Mouse (Mus musculus): ENCODE results near the gene Cd68.
"Not testable (repeated sequence)": the region's sequence is repeated elsewhere in the genome, so short reads cannot be mapped to it uniquely, and the experiment has no call there.

The Cd68 gene

DNA sequence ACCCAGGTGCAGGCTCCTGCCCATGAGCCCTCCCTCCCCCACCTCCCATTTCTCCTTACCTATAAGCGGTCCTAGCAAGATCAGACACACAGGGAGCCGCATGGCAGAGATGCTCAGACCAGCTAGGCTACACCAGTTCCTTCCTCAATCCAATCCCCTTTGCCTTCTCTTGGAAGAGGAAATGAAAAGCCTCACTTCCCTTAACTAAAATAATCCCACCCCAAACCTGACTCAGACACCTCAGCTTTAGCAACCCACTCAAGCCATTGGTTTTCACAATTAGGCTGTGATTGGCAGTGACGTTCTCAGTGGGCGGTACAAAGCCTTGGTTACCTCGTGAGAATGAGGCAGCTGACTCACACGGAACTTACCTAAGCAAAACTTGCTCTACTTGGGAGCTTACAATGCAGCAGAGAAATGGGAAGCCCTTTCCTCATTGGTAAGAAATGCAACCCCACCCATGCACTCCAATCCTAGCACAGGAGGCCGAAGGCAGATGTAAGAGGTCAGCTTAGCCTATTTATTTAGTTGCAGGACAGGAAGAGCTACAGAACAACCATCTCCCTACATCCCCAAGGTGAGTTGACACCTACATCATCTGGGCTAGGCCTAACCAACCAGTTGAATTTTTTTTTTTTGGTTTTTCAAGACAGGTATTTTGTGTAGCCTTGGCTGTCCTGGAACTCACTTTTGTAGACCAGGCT, at the start of gene Cd68:
Gene Cd68 (minus strand): TSS at position 193 of the 704 bp plus-strand sequence.
- DNase-seq (ENCODE audit: low spot score) = no peak

DNA sequence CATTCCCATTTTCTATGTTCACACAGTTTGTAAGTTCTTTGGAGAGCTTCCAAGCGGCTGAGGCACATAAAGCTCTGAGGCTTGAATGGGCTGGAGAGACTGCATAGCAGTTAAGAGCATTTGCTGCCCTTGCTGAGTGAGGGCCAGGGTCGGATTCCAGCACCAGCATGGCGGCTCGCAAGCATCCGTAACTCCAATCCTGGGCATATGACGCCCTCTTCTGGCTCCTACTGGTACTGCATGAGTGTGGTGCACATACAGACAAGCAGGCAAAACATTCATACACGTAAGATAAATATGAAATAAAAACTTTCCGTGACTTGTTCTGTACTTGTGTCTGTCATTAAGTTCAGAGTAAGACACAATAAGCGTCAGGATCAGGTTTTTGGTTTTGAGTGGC, 49.5 kb upstream of the Cd68 start:
- no peak for DNase-seq (ENCODE audit: low spot score)

DNA sequence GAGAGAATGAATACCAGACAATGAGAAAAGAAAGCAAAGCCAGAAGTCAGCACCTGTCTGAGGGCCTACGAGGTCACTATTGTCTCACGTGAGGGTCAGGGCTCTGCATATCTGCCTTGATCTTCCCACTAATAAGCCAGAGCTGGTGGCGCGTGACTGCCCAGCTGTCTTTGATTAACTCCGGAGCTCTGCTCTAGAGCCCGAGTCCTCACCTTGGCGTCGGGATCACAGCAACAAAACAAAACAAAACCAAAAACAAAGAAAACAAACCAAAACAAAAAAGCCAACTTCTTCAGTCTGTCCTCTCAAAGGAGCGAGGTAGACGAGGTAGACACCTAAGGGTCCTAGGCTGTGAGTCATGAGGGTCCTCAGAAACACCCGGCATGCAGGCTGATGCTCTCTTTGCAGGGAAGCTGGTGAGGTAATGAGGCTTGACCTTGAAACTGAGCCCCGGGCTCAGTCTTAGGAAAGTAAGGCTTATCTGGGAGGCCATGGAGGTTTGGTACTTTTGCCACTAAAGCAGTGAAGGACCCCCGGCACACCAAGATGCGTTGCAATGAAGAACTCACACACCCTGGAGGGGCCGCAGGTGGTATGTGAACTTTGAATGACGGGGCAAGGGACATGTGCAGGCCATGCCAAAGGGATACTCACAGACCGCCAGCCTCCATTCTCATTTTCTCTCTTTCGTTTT, 48.8 kb upstream of the Cd68 start:
- DNase-seq (ENCODE audit: low spot score) = no peak

DNA sequence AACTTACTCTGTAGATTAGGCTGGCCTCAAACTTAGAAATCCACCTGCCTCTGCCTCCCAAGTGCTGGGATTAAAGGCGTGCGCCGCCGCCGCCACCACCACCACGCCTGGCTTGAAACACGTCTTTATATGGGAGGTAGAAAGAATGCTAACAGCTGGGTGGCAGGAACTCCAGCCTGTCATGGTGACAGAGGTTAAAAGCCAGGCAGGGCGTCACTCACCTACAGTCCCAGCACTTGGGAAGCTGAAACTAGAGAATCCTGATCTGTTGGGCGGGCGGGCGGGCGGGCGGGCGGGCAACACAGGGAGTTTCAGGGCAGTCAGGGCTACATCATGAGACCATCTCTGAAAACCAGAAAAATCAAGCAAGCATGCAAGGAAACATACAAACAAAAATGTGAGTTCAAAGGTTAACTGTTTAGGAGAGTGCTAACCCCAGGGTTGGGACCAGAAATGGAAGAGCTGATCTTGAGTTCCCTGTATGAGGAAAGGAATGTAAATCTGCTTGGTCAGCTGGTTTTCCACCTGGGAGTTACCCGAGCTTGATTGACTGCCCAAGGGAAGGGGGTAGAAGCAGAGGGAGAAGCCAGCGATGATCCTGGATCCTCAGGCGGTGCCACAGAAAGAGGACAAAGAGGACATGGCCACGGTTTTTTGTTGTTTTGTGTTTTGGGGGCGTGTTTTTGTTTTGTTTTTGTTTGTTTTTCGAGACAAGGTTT, 47.2 kb upstream of the Cd68 start:
- no peak for DNase-seq (ENCODE audit: low spot score)

DNA sequence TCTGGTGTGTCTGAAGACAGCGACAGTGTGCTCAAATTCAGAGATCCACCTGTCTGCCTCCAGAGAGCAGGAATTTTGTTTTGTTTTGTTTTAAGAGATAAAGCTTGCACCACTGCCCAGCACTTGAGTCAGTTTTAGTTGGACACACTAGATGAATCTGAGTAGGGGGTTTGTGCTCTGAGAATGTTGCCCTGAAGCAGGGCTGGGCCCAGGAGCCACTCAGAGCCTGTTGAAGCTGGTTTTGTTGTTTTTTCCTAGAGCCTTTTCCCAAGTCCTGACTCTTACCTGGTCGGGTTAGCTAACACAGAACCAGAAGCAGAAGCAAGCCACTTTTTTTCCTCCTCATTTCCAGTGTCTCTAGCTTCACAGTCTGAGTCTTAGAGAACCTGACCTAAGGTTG, 45.1 kb upstream of the Cd68 start:
- no peak for DNase-seq (ENCODE audit: low spot score)

DNA sequence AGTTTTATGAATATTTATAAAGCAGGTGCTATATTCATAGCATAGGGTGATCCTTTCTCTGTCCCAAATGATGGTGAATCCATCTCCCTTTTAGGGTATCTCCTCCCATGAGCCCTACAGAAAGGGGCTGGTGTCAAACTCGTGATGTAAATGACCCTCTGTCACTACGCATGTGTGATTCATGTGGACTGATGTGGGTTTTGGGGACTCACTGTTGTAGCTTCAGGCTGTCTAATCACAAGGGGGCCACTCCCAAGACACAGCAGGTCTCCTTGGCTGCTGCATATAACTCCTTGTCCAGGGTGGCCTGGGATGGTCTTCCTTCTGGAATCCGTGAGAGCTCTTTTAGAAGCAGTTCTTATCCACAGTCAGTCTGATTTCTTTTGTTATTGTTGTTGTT, 44.5 kb upstream of the Cd68 start:
- no peak for DNase-seq (ENCODE audit: low spot score)

DNA sequence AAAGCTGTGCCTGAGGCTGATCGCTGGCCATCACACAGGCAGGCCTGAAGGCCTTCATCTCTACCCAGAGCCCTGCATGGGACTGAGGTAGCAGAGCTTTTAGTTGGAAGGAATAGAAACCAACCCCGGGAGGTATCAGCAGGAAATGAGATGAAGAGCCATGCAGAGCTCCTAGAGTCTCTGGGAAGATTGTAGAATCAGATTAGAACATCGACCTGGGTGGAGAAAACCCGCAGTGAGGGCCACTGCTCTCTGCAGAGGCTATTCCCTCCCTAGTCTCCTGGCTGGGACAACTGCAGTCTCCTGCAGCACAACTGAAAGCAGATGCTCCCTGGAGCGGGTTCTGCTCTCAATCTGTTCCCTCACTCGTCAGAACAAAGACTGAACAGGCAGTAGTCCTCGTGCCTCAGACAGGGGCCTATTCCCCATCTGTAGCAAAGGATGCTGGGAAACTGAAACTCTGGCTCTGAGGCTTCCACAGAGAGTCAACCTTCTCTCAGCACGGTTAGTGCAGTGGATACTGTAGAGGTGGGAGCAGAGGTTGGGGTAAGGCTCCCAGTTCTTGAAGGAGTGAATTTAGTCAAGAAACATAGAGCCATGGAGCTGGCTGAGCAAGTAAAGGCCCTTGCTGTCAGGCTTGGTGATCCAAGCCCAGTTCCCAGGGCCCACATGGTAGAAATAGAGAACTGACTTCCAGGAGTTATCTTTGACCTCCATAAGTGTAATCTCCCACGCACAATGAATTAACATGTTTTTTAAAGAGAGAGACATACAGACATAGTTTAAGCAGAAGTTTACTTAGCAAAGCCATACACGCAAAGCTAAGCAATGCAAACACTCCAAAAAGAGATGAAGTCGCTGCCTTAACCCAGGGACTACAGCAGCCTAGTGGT, 43.8 kb upstream of the Cd68 start:
- no peak for DNase-seq (ENCODE audit: low spot score)

DNA sequence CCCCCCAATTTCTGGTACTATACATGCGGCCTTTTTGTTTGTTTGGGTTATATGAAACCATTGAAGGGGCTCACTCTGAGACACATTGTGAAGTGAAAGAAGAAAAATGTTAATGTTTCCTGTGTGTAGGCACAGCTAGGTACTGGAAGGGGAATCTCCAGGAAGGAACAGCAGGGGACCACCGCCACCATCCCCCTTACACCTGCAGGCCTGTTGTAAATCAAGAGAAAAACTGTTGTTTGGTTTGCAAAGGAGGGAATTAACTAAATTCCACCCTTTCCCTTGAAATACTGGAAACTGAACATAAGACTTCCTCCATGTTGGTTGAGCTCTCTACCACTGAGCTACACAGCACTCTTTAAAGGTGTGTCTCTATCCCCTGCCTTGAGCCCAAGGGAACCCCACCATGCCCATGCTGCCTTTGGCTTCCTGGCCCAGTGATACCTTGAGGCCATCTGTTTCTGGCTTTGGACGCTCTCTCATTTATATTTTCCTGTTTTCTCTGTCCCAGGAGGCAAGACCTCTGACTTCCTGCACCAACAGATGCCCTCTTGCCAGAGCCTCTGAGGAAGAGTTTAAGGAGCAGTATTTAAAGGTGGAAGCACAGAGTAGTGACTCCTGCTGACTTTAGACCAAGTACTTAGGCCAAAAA, 42.8 kb upstream of the Cd68 start:
- no peak for DNase-seq (ENCODE audit: low spot score)

DNA sequence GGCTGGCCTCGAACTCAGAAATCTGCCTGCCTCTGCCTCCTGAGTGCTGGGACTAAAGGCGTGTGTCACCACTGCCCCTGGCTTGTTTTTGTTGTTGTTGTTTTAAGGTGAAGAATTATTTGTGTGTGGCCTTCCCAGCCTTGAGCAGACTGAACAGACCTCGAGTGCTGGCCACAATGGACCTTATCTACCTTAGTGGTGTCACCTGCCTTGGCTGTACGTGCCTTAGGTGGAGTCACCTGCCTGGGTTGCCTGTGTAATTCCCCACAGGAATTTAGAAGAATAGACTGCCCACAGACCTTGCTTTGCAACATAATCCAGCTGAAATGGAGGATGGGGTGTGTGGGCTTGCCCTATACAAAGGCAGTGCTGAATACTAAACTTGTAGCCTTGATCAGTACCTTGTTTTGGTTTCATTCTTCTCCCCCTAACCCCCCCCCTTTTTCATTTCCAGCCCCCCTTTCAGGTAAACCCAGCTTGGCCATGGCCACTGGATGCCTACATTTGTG, 42.0 kb upstream of the Cd68 start:
- no peak for DNase-seq (ENCODE audit: low spot score)

DNA sequence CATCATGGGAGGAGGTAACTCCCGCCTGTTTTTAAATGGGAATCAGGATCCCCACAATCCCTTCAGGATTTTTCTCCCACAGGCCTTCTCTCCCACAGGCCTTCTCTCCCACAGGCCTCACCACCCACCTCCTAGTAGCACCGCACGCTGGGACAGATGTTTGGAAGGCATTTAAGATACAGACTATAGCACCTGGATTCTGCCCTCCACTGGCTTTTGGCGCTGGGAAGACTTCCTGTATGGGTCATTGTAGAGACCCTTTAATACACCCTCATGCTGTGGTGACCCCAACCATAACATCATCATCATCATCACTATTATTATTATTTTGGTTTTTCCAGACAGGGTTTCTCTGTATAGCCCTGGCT, 41.5 kb upstream of the Cd68 start:
- DNase-seq (ENCODE audit: low spot score) = no peak

DNA sequence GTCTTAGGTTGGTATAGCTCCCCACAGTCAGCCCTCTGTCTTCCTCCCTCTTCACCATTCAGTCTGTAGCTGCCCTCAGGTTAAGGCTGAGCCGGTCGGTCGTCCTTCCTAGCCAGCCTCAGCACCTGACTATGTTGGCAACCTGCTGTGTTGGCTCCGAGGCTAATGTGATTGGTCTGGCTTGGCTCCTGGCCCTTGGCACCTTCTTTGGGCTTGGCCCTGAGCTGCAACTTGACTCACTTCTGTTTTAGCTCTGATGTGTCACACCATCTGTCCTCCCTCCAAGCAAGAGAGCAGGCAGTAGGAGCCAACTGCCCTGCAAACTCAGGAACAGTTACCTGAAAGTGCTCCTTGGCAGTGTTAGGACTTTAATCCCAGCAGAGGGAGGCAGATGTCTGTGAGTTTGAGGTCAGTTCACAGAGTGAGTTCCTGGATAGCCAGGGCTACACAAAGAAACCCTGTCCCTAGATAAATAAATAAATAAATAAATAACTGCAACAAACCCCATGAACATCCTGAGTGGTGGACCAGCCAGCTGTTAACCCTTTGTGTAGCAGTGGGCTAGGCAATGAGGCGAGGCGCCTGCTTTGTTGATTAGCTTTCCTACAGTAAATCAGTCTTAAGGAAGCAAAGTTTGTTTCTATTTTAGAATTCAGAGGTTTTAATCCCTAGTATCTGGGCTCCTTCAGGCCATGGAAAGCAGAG, 41.0 kb upstream of the Cd68 start:
- no peak for DNase-seq (ENCODE audit: low spot score)

DNA sequence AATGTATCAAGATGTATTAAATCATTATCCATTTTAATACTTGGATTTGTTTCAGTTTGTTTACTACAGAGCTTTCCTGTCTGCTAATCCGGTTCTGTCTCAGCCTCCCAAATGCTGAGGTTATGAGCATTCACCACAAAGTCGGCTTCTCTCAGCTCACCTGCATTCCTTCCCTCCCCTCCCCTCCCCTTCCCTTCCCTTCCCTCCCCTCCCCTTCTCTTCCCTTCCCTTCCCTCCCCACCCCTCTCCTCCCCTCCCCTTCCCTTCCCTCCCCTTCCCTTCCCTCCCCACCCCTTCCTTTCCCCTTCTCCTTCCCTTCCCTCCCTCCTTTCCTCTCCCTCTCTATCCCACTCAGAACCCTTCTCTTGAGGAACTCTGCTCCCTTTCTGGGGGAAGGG, 38.7 kb upstream of the Cd68 start:
- no peak for DNase-seq (ENCODE audit: low spot score)

DNA sequence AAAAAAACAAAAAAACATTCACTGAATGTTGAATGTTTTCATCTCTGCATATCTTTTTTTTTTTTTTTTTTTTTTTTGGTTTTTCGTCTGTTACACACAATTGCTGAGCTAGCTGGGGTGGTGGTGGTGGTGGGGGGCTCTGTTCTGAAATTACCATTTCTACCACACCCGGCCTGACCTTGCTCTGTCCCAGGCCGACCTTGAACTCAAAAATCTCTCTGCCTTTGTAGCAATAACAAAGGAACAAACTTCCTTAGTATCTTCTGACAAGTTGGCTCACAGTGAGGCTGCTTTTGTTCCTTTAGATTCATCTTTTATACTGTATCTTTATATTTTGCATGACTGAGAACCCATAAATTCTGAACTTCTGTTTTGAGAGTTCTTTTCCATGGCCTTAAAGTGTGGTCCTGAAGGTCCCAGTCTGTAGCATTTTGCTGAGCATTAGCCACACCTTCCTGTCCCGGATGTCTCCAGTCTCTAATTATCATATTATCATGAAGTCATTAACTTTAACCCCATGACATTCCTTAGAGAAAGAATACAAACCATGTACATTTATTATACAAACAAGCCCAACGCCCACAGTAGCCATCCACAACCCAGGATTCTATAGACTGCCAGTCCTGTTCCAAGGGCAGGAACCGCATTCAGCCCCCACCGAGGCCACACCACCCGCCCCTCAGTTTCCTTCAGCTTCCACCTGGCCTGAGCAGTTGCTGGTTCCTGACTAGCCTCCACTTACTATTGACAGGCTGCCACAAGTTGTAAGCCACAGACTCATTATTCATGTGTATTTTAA, 38.1 kb upstream of the Cd68 start:
- DNase-seq (ENCODE audit: low spot score) = no peak

DNA sequence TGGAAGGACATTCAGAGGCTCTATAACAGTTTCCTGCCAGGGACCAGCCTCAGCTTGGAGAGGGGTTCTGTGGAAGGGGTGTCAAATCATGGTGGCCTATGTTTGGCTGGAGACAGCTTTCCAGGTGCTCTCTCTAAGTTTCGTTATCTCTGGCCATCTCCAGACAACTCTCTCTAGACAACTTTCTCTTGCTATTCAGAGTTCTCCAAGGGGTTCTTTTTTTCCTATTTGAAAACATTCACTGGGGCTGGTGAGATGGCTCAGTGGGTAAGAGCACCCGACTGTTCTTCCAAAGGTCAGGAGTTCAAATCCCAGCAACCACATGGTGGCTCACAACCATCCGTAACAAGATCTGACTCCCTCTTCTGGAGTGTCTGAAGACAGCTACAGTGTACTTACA, 37.4 kb upstream of the Cd68 start:
- not testable (repeated sequence) for DNase-seq (ENCODE audit: low spot score)

DNA sequence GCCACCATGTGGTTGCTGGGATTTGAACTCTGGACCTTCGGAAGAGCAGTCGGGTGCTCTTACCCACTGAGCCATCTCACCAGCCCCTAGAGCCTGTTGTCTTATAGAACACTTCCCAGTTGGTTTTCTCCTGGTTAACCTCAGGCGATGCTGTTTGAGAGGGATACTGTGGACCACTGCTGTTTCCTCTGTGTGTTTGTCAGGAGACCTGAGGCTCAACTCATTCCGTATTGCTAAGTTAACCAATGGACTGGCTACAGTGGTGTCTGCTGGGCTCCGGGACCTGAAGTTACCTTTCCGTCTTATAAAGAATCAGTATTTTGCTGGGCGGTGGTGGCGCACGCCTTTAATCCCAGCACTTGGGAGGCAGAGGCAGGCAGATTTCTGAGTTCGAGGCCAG, 36.9 kb upstream of the Cd68 start:
- not testable (repeated sequence) for DNase-seq (ENCODE audit: low spot score)

DNA sequence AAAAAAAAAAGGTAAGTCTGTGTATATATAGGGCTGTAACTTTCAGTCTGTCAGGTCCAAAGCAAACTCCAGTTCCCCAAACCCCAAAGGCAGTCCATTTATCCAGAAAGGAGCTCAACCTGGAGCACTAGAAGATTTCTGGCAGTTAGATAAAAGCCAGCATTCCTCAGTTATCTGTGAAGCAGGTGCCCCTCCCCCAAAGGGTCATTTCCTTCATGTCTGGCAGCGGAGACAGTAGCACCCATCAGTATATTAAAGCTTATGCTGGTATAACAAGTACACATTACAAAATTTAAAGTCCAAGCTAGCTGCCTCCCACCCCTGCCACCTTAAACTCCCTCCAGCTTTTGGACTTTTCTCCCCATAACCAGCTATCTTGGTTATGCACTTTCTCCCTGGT, 33.6 kb upstream of the Cd68 start:
- DNase-seq (ENCODE audit: low spot score) = no peak

DNA sequence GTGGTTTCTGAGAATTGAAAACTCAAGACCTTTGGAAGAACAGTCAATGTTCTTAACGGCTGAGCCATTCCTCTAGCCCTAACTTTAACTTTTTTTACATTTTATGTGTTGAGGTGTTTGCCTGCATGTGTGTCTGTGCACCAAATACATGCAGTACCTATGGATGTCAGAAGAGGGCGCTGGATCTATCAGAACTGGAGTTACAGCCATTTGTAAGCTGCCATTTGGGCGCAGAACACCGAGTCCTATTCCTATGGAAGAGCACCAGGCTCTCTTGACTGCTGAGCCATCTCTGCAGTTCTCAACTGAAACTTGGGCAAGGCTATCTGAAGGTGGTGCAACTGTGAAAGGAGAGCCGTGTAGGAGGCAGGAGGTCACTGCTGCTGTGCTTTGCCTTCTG, 32.6 kb upstream of the Cd68 start:
- no peak for DNase-seq (ENCODE audit: low spot score)

DNA sequence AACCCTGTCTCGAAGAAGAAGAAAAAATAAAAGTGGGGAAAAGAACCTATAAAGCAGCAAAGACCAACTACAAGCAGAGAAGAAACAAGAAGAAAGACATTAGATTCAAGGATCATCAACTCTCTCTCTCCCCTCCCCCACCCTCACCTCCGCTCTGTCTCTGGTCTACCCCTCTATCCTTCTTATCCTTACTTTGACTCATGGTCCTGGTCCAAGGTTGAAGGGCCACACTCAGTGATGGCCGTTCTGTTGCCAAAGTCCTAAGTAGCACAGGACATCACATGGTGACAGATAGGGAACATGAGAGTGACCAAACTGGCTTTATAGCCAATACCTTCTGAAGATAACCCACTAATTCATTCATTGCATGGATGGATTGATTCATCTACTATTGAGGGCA, 31.4 kb upstream of the Cd68 start:
- no peak for DNase-seq (ENCODE audit: low spot score)

DNA sequence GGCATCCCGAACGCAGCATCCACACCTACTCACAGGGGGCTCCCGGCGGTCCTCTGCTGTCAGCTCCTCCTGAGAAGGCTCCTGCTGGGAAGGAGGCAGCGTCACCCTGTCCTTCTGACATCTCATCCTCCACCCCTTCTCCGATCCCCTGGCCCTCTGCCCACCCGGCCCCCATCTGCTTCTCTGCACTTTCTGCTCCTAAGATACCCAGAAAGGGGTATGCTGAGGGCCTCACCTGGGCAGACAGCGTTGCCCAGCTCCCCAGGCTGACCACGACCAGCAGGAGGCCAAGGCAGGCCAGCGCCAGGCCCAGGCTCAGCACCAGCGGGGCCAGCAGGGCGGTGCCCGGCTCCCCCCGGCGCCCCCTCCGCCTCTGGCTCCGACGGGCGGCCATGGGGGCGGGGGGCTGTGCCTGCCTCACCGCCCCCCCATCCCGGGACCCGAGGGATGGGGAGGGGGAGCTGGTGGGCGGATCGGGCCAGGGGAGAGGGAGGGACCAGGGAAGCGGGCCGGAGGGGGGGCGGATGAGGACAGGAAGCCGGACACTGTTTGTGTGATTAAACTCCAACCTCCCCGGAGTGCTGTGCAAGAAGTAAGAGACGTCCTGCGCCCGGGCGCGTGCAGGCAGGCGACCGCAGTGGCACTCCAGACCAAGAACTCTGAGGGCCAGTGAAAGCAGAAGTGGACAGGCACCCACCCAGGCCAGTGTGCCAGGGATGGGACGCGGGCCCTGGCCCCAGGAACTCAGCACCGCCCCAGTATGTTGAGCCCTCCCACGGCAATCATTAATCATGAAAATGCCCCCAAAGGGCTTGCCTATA, 29.6 kb upstream of the Cd68 start, which contains the start of the genes Tnfsf12 and Tnfsfm13:
Gene Tnfsf12 (minus strand): TSS at position 489 of the 821 bp plus-strand sequence.
Gene Tnfsfm13 (minus strand): TSS at position 738 of the 821 bp plus-strand sequence.
- no peak for DNase-seq (ENCODE audit: low spot score)
